Mouse (Mus musculus) neural tube, embryonic 11.5 days (tissue): ENCODE data around the gene Tmem189. TPM values are rescaled to one million over a fixed set of nuclear protein-coding genes. Genes with fewer than 3 reads are reported as not detected.

ENCODE experiments used
- ATAC-seq: fragments of 200-750 bp; cut with Nextera tagmentation; 2 replicates; pipeline ENCODE4 v1.8.0; 2017; ENCODE audit warnings: moderate number of reproducible peaks, mild to moderate bottlenecking, moderate TSS enrichment, moderate library complexity; ENCODE audit not compliant: insufficient read depth, low FRiP score, low TSS enrichment
- DNase-seq: peaks from one replicate; pipeline ENCODE4 v3.0.0-alpha.2; 2015; ENCODE audit warnings: low spot score
- H3K27ac ChIP-seq: fragments of 300-500 bp; sonication (generic); 2 replicates; pipeline ENCODE4 v1.5.1; 2014; ENCODE audit warnings: low read depth, mild to moderate bottlenecking, low read length
- H3K27me3 ChIP-seq: fragments of 300-500 bp; sonication (generic); 2 replicates; pipeline ENCODE4 v1.6.1; 2014; ENCODE audit warnings: mild to moderate bottlenecking, low read length, mixed read lengths; ENCODE audit not compliant: control insufficient read depth, insufficient read depth
- H3K36me3 ChIP-seq: fragments of 300-500 bp; sonication (generic); 2 replicates; pipeline ENCODE4 v1.6.1; 2014; ENCODE audit warnings: mild to moderate bottlenecking, low read length, moderate library complexity, mixed read lengths; ENCODE audit not compliant: control insufficient read depth, insufficient read depth
- H3K4me1 ChIP-seq: fragments of 300-500 bp; sonication (generic); 2 replicates; pipeline ENCODE4 v1.6.1; 2014; ENCODE audit warnings: low read length, mixed read lengths; ENCODE audit not compliant: control insufficient read depth, insufficient read depth
- H3K4me2 ChIP-seq: fragments of 300-500 bp; sonication (generic); 2 replicates; pipeline ENCODE4 v1.6.1; 2014; ENCODE audit warnings: low read depth, mild to moderate bottlenecking, moderate library complexity
- H3K4me3 ChIP-seq: fragments of 300-500 bp; sonication (generic); 2 replicates; pipeline ENCODE4 v1.5.1; 2014; ENCODE audit warnings: low read depth, low read length
- H3K9ac ChIP-seq: fragments of 300-500 bp; sonication (generic); 2 replicates; pipeline ENCODE4 v1.6.1; 2014; ENCODE audit warnings: mild to moderate bottlenecking, low read length
- H3K9me3 ChIP-seq: fragments of 300-500 bp; sonication (generic); 2 replicates; pipeline ENCODE4 v1.6.1; 2016; ENCODE audit warnings: low read length; ENCODE audit not compliant: control insufficient read depth
- WGBS: fragments of 180-500 bp; shearing (Covaris S2); extraction: QIAGEN DNeasy Blood & Tissue Kit; methylation state at CpG from one replicate; pipeline ENCODE4 v1.1.7; 2014; 5-methylcytosine and 5-hydroxymethylcytosine counted together
- polyA plus RNA-seq: library from polyadenylated mRNA; unstranded; fragments of >200 nt; fragmentation: Nextera tagmentation; extraction: Ambion mirVana; gene quantifications from 2 replicates; pipeline ENCODE4 v1.2.1, GENCODE M21; 2014

Gene Tmem189
- polyA plus RNA-seq, 1 experiment from 2014 or later: 40.4 TPM

GRCm38 (mm10) chr2:167709969-167710368 lies 20.3 kb upstream of the Tmem189 start:
- DNase-seq (no peak), ATAC-seq (no peak)
- WGBS: 67% methylated on average over 6 of the region's 6 CpGs

GRCm38 (mm10) chr2:167708373-167708772 lies 18.8 kb upstream of the Tmem189 start:
- DNase-seq (no peak), ATAC-seq (no peak)
- Histone ChIP-seq H3K4me1 (no peaks in the 10 kb centered on the region), H3K27ac (no peak overlapping the region), H3K36me3 (no peaks in the 10 kb centered on the region), H3K4me2 (no peak overlapping the region), H3K4me3 (no peak overlapping the region), H3K27me3 (no peaks in the 10 kb centered on the region), H3K9ac (no peak overlapping the region), H3K9me3 (no peaks in the 10 kb centered on the region)
- WGBS: 58% methylated on average over 15 of the region's 15 CpGs

More at GRCm38 (mm10) chr2:167709969-167710368, 20.3 kb upstream of the Tmem189 start:
- Histone ChIP-seq H3K36me3 (no peaks in the 10 kb centered on the region), H3K4me1 (no peaks in the 10 kb centered on the region), H3K27me3 (no peaks in the 10 kb centered on the region), H3K4me3 (no peak overlapping the region), H3K9ac (no peak overlapping the region), H3K4me2 (no peak overlapping the region), H3K27ac (no peak overlapping the region), H3K9me3 (no peaks in the 10 kb centered on the region)

- Histone ChIP-seq H3K4me1 (no peaks in the 10 kb centered on the region), H3K9me3 (no peaks in the 10 kb centered on the region), H3K9ac (no peak overlapping the region), H3K4me3 (no peak overlapping the region), H3K4me2 (no peak overlapping the region), H3K27ac (no peak overlapping the region), H3K27me3 (no peaks in the 10 kb centered on the region), H3K36me3 (no peaks in the 10 kb centered on the region)
- ATAC-seq (no peak), DNase-seq (no peak)
- 67% methylated on average over 11 of the region's 11 CpGs for WGBS
These were observed 16.7 kb upstream of the Tmem189 start for GRCm38 (mm10) chr2:167706183-167706939.

- Histone ChIP-seq H3K4me2 (no peak overlapping the region), H3K9ac (no peak overlapping the region), H3K27me3 (no peaks in the 10 kb centered on the region), H3K36me3 (no peaks in the 10 kb centered on the region), H3K27ac (no peak overlapping the region), H3K9me3 (no peaks in the 10 kb centered on the region), H3K4me3 (no peak overlapping the region), H3K4me1 (no peaks in the 10 kb centered on the region)
- WGBS: 90% methylated on average over 4 of the region's 4 CpGs
- DNase-seq: no peak
- no peak for ATAC-seq
These were observed 14.8 kb upstream of the Tmem189 start for GRCm38 (mm10) chr2:167704409-167704808.

- Histone ChIP-seq H3K9me3 (no peaks in the 10 kb centered on the region), H3K9ac (no peak overlapping the region), H3K36me3 (no peaks in the 10 kb centered on the region), H3K27me3 (no peaks in the 10 kb centered on the region), H3K27ac (no peak overlapping the region), H3K4me3 (no peak overlapping the region), H3K4me2 (no peak overlapping the region), H3K4me1 (no peaks in the 10 kb centered on the region)
- WGBS: 79% methylated on average over 6 of the region's 6 CpGs
- DNase-seq: no peak
- no peak for ATAC-seq
These were observed 12.5 kb upstream of the Tmem189 start for GRCm38 (mm10) chr2:167702126-167702525.

GRCm38 (mm10) chr2:167701472-167701871 lies 11.8 kb upstream of the Tmem189 start:
- no peak overlapping the region for H3K9ac ChIP-seq

GRCm38 (mm10) chr2:167700018-167700417 lies 10.4 kb upstream of the Tmem189 start:
- ATAC-seq: no peak
- 83% methylated on average over 5 of the region's 5 CpGs for WGBS
- no peak overlapping the region for H3K4me2 ChIP-seq

More at GRCm38 (mm10) chr2:167701472-167701871, 11.8 kb upstream of the Tmem189 start:
- Histone ChIP-seq H3K4me2 (no peak overlapping the region), H3K27me3 (no peaks in the 10 kb centered on the region), H3K9me3 (no peaks in the 10 kb centered on the region), H3K36me3 (no peaks in the 10 kb centered on the region), H3K4me1 (no peaks in the 10 kb centered on the region), H3K27ac (no peak overlapping the region), H3K4me3 (no peak overlapping the region)
- WGBS: 74% methylated on average over 5 of the region's 5 CpGs
- no peak for ATAC-seq
- DNase-seq: no peak

GRCm38 (mm10) chr2:167697902-167698301 lies 8.3 kb upstream of the Tmem189 start:
- Histone ChIP-seq H3K27ac (no peak overlapping the region), H3K27me3 (no peaks in the 10 kb centered on the region), H3K9me3 (no peaks in the 10 kb centered on the region), H3K36me3 (no peaks in the 10 kb centered on the region), H3K4me1 (no peaks in the 10 kb centered on the region), H3K4me2 (no peak overlapping the region), H3K4me3 (no peak overlapping the region), H3K9ac (no peak overlapping the region)
- ATAC-seq (no peak), DNase-seq (no peak)
- WGBS: 67% methylated on average over 5 of the region's 5 CpGs

More at GRCm38 (mm10) chr2:167700018-167700417, 10.4 kb upstream of the Tmem189 start:
- Histone ChIP-seq H3K27ac (no peak overlapping the region), H3K36me3 (no peaks in the 10 kb centered on the region), H3K27me3 (no peaks in the 10 kb centered on the region), H3K4me3 (no peak overlapping the region), H3K9me3 (no peaks in the 10 kb centered on the region), H3K9ac (no peak overlapping the region), H3K4me1 (no peaks in the 10 kb centered on the region)
- no peak for DNase-seq

GRCm38 (mm10) chr2:167696143-167696542 lies 6.5 kb upstream of the Tmem189 start:
- H3K36me3 ChIP-seq: no peaks in the 10 kb centered on the region
- H3K4me1 ChIP-seq: no peaks in the 10 kb centered on the region
- WGBS: 81% methylated on average over 7 of the region's 7 CpGs
- no peaks in the 10 kb centered on the region for H3K9me3 ChIP-seq
- no peak overlapping the region for H3K9ac ChIP-seq
- no peak overlapping the region for H3K27ac ChIP-seq
- ATAC-seq (no peak), DNase-seq (no peak)
- peaks cover 5% of the 10 kb centered on the region for H3K27me3 ChIP-seq
- no peak overlapping the region for H3K4me2 ChIP-seq
- H3K4me3 ChIP-seq: no peak overlapping the region
